Mouse (Mus musculus) heart, postnatal 0 days (tissue): ENCODE results near the gene Slc22a15.

Source experiments
- CTCF ChIP-seq: IDR thresholded peaks from 2 replicates; pipeline ENCODE4 v1.5.1; 2016; ENCODE audit warnings: antibody characterized with exemption, control low read depth, low read depth
- EP300 ChIP-seq: IDR thresholded peaks from 2 replicates; pipeline ENCODE4 v1.6.1; 2016; ENCODE audit warnings: antibody characterized with exemption, low read depth

DNA sequence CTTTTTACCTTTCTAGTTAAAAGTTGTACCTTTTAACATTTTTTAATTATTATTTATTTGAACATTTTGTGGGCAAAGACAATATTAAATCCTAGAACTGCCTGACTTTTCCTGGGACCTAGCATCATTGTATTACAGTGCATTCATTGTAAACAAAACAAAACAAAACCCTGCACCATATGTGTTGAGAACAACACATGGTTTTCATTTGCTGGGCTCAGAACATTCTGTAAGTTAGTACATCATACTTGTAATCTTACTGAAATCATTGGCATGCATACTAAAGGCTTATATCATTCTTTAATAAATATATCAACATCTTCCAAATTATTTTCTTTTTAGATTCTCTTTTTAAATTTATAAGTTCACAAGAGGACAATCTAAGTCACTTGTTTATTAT, 2.4 kb upstream of the Slc22a15 start:
- no peak for TF ChIP-seq CTCF
- TF ChIP-seq EP300: no peak
